Mouse (Mus musculus): ENCODE results near the gene Hkdc1. TPM values are rescaled to one million over a fixed set of nuclear protein-coding genes. Genes with fewer than 3 reads are reported as not detected.

Gene Hkdc1
- polyA plus RNA-seq, 1 experiment from 2014 or later: 0.68 TPM

DNA sequence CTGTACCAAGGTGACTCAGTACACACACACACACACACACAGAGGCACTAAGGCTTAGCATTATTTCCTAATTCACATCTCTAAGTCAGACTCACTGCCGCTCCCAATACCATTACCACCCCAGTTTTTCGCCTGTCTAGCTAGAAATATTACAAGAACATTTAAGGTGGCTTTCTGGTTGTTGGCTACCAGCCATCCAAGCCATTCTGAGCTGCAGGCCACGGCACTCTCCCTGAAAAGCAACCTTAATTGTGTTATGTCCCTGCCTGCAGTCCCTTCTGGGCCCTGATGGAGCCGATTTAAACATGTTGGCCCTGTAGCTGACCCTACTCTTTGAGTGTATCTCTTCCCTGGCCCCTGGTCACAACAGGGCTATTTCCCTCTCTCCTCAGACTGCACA is 80.3 kb downstream of the Hkdc1 start:
- H3K36me3 ChIP-seq (ENCODE audit: control insufficient read depth, insufficient read depth, low read length): no peaks in the 10 kb centered on the region
- no peaks in the 10 kb centered on the region for H3K27me3 ChIP-seq (replicated peaks; ENCODE audit: control insufficient read depth, insufficient read depth, low read length)
- 82% methylated on average over 4 of the region's 4 CpGs for WGBS
- H3K4me3 ChIP-seq (ENCODE audit: low read length): no peak overlapping the region
- ATAC-seq: no peak
- H3K4me2 ChIP-seq (ENCODE audit: low read length): no peak overlapping the region
- peaks cover 26% of the 10 kb centered on the region for H3K4me1 ChIP-seq (ENCODE audit: control insufficient read depth, insufficient read depth, low read depth, low read length)
- no peak overlapping the region for H3K9ac ChIP-seq (ENCODE audit: low read depth, low read length)
- H3K27ac ChIP-seq (ENCODE audit: low read depth, low read length): no peak overlapping the region
- no peaks in the 10 kb centered on the region for H3K9me3 ChIP-seq (ENCODE audit: control insufficient read depth, low read length)

DNA sequence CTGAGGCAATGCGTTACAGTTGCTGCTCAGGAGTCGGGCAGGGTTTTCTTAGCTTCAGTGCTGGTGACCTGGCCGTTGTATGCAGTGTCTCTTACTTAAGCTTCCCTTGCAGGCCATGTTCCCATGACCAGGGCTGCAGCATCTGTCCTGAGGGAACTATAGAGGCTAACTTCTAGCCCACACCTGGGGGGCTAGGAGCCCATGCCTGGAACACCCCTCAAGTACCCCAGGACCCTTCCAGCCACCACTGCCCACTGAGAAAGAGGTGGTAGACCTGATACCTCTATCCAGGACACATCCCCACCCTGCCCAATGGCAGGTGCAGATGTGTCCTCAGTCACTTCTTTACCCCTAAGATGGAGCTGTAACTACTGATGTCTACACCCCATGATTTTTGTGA is 81.3 kb downstream of the Hkdc1 start:
- 21% methylated on average over 3 of the region's 3 CpGs for WGBS
- Histone ChIP-seq H3K4me3 (ENCODE audit: low read length) (peak overlapping the region; percentile 67), H3K4me2 (ENCODE audit: low read length) (peak overlapping the region; percentile 76), H3K36me3 (ENCODE audit: control insufficient read depth, insufficient read depth, low read length) (no peaks in the 10 kb centered on the region), H3K4me1 (ENCODE audit: control insufficient read depth, insufficient read depth, low read depth, low read length) (peaks cover 32% of the 10 kb centered on the region), H3K27ac (ENCODE audit: low read depth, low read length) (peak overlapping the region; percentile 88), H3K27me3 (replicated peaks; ENCODE audit: control insufficient read depth, insufficient read depth, low read length) (no peaks in the 10 kb centered on the region), H3K9ac (ENCODE audit: low read depth, low read length) (peak overlapping the region; percentile 71), H3K9me3 (ENCODE audit: control insufficient read depth, low read length) (no peaks in the 10 kb centered on the region)
- no peak for ATAC-seq

DNA sequence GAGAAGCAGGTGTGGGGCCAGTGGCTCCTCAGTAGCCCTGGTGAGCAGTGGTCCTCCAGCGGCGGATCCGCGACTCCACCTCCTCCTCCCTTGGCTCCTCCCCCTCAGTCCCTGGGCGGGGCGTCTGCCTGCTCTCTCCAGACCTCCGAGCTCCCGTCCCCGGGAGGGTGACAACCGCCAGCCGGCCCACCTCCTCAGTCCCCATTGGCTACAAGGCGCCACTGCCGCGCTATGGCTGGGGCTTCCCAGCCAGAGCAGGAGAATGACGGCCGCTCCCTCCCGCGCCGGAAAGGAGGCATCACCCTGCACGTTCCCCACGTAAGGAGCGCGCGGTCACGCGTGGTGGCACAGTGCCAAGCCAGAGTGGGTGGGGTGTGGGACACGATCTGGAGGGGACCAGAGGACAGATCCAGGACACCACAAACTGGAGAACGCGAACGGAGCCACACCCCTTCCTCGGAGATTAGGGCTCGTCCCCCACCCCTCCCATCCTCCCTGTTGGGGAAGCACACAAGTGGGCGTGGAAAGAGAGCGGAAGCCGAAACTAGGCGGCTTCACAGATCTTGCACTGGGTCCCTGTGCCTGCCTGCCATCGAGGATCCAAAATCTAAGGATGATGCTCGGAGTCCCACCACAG is 82.1 kb downstream of the Hkdc1 start:
- Histone ChIP-seq H3K27ac (ENCODE audit: low read depth, low read length) (peak overlapping the region; percentile 88), H3K4me2 (ENCODE audit: low read length) (peak overlapping the region; percentile 76), H3K9me3 (ENCODE audit: control insufficient read depth, low read length) (no peaks in the 10 kb centered on the region), H3K27me3 (replicated peaks; ENCODE audit: control insufficient read depth, insufficient read depth, low read length) (no peaks in the 10 kb centered on the region), H3K9ac (ENCODE audit: low read depth, low read length) (peak overlapping the region; percentile 71), H3K36me3 (ENCODE audit: control insufficient read depth, insufficient read depth, low read length) (no peaks in the 10 kb centered on the region), H3K4me1 (ENCODE audit: control insufficient read depth, insufficient read depth, low read depth, low read length) (peaks cover 32% of the 10 kb centered on the region), H3K4me3 (ENCODE audit: low read length) (peak overlapping the region; percentile 67)
- peak; percentile 98 for ATAC-seq
- under 1% methylated on average over 38 of the region's 38 CpGs for WGBS

DNA sequence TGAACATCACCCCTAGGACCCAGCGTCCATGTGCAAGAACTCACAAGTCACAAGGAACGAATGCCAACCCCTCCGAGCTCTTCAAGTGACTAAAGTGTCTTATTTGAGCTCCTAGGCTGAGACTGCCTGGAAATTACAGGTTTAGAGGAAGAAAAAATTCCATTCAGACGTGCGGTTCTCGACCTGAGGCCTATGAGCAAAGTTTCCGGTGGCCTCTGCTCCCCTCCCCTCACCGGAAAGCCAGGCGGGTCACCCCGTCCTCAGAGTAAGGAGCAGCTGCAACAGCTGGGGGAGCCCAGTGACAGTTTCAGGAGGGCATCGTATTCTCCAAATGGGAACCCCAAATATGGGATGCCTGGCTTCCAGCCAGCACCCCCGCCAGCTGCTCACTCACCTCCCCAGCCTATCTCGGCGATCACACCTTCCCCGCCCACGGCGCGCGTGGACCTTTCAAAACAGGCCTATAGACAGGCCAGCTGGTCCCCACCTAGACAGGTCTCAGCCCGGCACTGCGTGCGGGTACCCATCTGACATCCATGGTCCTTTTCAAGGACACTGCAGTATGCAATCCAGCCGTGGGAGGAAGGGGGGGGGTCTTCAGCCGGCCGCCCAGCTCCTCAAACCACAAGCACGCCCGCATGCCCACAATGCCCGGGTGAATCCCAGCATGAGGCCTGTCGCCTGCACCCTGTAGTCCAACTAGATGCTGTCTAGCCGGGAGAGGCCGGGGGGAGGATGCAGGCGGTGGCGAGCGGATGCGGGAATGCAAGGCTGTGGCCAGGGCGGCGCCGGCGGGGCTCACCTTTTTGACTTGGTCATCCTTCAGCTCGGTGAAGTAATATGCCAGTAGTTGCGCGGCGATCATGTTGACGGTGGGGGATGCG is 82.8 kb downstream of the Hkdc1 start:
- Histone ChIP-seq H3K9me3 (ENCODE audit: control insufficient read depth, low read length) (no peaks in the 10 kb centered on the region), H3K4me2 (ENCODE audit: low read length) (peak overlapping the region; percentile 76), H3K9ac (ENCODE audit: low read depth, low read length) (peak overlapping the region; percentile 71), H3K4me1 (ENCODE audit: control insufficient read depth, insufficient read depth, low read depth, low read length) (peaks cover 34% of the 10 kb centered on the region), H3K4me3 (ENCODE audit: low read length) (peak overlapping the region; percentile 67), H3K27me3 (replicated peaks; ENCODE audit: control insufficient read depth, insufficient read depth, low read length) (no peaks in the 10 kb centered on the region), H3K36me3 (ENCODE audit: control insufficient read depth, insufficient read depth, low read length) (no peaks in the 10 kb centered on the region), H3K27ac (ENCODE audit: low read depth, low read length) (peak overlapping the region; percentile 88)
- ATAC-seq: peak; percentile 58
- 3% methylated on average over 45 of the region's 45 CpGs for WGBS

DNA sequence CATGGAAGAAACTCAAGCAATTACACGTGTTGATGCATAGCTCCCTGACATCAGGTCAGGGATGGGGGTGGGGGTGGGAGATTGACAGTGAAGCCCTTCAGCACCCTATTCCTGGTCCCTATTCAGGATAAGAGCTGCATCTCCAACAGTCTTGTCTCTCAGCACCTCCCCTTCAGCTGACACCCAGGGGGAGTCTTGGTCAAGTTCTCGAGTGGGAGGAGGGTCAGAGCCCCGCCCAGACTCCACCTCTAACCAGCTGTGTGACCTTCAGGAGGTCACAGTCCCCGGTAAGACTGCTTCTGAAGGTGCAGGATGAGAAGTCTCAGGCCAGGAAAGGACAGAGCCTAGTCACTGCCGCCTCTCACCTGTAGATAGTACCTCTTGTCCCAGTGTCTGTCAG is 83.7 kb downstream of the Hkdc1 start:
- Histone ChIP-seq H3K9ac (ENCODE audit: low read depth, low read length) (peak overlapping the region; percentile 35), H3K27ac (ENCODE audit: low read depth, low read length) (no peak overlapping the region), H3K4me1 (ENCODE audit: control insufficient read depth, insufficient read depth, low read depth, low read length) (peaks cover 34% of the 10 kb centered on the region), H3K9me3 (ENCODE audit: control insufficient read depth, low read length) (no peaks in the 10 kb centered on the region), H3K27me3 (replicated peaks; ENCODE audit: control insufficient read depth, insufficient read depth, low read length) (no peaks in the 10 kb centered on the region), H3K4me2 (ENCODE audit: low read length) (peak overlapping the region; percentile 76), H3K4me3 (ENCODE audit: low read length) (peak overlapping the region; percentile 67), H3K36me3 (ENCODE audit: control insufficient read depth, insufficient read depth, low read length) (no peaks in the 10 kb centered on the region)
- 31% methylated on average over 5 of the region's 5 CpGs for WGBS
- ATAC-seq: no peak

DNA sequence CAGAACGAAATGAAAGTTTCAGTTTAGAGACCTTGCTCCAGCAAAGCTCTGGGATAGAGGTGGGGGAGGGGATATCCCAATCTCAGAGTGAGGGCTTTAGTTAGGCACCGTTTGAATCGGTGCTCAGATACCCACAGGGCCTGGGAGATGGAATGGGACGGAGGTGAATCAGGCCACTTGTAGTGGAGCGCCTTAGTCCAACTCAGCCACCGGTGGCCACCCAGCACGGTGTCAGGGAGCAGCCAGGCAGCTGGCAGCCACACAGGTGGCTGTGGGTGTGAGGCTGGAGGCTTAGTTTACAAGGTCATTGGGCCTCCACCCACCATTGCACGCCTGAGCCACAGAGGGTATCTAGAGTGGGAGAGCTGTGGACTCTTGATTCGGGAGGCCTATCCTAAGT is 84.1 kb downstream of the Hkdc1 start:
- H3K27ac ChIP-seq (ENCODE audit: low read depth, low read length): no peak overlapping the region
- H3K4me1 ChIP-seq (ENCODE audit: control insufficient read depth, insufficient read depth, low read depth, low read length): peaks cover 34% of the 10 kb centered on the region
- WGBS: 44% methylated on average over 9 of the region's 9 CpGs
- no peaks in the 10 kb centered on the region for H3K9me3 ChIP-seq (ENCODE audit: control insufficient read depth, low read length)
- H3K4me3 ChIP-seq (ENCODE audit: low read length): peak overlapping the region; percentile 67
- no peak for ATAC-seq
- H3K9ac ChIP-seq (ENCODE audit: low read depth, low read length): peak overlapping the region; percentile 35; the same call in 1 of the 2 replicates
- H3K4me2 ChIP-seq (ENCODE audit: low read length): peak overlapping the region; percentile 76
- no peaks in the 10 kb centered on the region for H3K27me3 ChIP-seq (replicated peaks; ENCODE audit: control insufficient read depth, insufficient read depth, low read length)
- no peaks in the 10 kb centered on the region for H3K36me3 ChIP-seq (ENCODE audit: control insufficient read depth, insufficient read depth, low read length)

DNA sequence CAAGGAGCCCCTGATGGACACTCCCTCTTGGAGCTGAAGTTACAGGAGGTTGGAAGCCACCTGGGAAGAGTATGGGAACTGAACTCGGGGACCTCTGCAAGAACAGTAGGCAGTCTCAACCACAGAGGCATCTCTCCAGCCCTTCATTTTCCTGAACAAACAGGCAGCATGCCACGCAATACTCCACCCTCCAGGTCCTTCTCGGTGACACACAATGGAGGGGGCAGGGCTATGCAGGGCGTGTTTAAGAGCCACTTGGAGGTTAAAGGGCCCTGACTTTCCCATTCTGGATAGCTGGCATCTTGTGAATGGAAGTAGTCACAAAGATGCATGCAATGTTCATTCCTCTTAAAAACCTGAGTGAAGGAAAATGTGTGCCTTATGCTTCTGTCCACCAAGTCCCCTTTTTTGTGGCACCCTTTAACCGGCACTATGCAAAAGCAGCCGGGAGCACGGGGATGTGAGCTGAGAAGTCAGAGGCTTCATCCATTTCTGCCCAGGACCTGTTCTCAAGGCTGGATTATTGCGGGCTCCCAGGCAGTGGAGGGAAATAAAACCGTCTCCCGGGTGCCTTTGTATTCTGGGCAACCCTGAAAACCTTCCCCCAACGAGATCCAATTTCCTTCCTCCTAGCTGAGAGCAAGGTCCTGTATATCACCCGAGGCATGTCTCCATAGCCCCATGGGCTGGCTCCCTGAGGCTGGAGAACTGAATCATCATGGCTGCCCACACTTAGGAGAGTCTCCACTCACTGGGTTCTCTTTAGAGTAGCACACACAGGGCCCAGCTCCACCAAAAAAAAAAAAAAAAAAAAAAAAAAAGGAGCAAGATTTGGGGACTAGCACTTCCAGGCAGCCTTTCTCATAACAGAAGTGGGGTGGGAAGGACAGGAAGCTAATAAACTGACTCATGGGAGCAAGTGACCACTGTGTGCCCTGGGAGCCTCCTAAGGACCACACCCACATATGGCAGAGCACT is 85.4 kb downstream of the Hkdc1 start:
- no peak for ATAC-seq
- Histone ChIP-seq H3K4me1 (ENCODE audit: control insufficient read depth, insufficient read depth, low read depth, low read length) (peaks cover 34% of the 10 kb centered on the region), H3K9ac (ENCODE audit: low read depth, low read length) (peak overlapping the region; percentile 24; the same call in 1 of the 2 replicates)

DNA sequence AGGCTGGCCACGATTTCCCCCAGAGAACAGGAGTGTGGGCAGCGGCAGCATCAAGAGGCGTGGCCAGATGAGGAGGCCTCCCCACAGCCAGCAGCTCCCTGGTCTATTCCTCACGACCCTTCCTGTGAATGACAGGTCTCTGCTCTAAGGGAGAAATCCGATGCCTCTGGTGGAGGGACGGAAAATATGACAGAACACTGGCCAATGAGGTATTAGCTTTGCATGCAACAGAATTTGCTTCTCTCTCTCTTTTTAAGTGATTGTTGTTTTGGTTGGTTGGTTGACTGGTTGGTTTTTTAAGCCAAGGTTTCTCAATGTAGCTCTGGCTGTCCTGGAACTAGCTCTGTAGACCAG is 86.9 kb downstream of the Hkdc1 start:
- peaks cover 26% of the 10 kb centered on the region for H3K4me1 ChIP-seq (ENCODE audit: control insufficient read depth, insufficient read depth, low read depth, low read length)
- no peak overlapping the region for H3K4me3 ChIP-seq (ENCODE audit: low read length)
- H3K27me3 ChIP-seq (replicated peaks; ENCODE audit: control insufficient read depth, insufficient read depth, low read length): no peaks in the 10 kb centered on the region
- no peak overlapping the region for H3K27ac ChIP-seq (ENCODE audit: low read depth, low read length)
- H3K9me3 ChIP-seq (ENCODE audit: control insufficient read depth, low read length): no peaks in the 10 kb centered on the region
- WGBS: 15% methylated on average over 6 of the region's 6 CpGs
- no peaks in the 10 kb centered on the region for H3K36me3 ChIP-seq (ENCODE audit: control insufficient read depth, insufficient read depth, low read length)
- ATAC-seq: no peak
- H3K9ac ChIP-seq (ENCODE audit: low read depth, low read length): no peak overlapping the region
- H3K4me2 ChIP-seq (ENCODE audit: low read length): no peak overlapping the region

More for the DNA sequence above, 85.4 kb downstream of the Hkdc1 start:
- Histone ChIP-seq H3K4me3 (ENCODE audit: low read length) (no peak overlapping the region), H3K9me3 (ENCODE audit: control insufficient read depth, low read length) (no peaks in the 10 kb centered on the region), H3K4me2 (ENCODE audit: low read length) (0 out of 2 replicates have a peak overlapping the region, but pooled peaks have one; percentile 10), H3K27ac (ENCODE audit: low read depth, low read length) (peak overlapping the region; percentile 48), H3K36me3 (ENCODE audit: control insufficient read depth, insufficient read depth, low read length) (no peaks in the 10 kb centered on the region), H3K27me3 (replicated peaks; ENCODE audit: control insufficient read depth, insufficient read depth, low read length) (no peaks in the 10 kb centered on the region)
- WGBS: 25% methylated on average over 12 of the region's 12 CpGs
